Mouse (Mus musculus) ZHBTc4 (cell line): ENCODE measurements at regions not wholly inside any gene's neighbourhood (a gene's known extent, or its start where the extent isn't known, plus 50 kb on each side); places are given as distances from the start of the nearest gene placed in this dataset.

ENCODE experiments used
- DNase-seq: peaks from one replicate; pipeline ENCODE4 v3.0.0-alpha.2; 2011; ENCODE audit warnings: low read depth, low spot score

DNA sequence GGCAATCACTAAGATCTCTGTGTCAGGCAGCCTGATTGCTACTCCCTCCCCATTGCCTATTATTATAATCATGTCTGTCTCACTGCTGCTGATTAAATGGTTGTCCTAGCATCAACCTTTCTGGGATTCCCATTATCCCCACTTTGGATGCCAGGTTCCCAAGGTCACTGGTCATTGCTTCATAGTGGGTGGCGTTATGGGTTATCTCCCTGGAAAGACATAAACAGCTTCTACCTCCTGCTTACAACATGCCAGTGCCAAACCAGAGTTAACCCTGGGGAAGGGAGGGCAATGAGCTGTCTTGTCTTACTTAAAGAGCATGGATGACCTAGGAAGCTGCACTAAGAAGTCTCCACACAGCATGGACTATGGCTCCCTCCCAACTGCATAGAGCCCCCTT, 136.9 kb downstream of the Uaca start:
- no peak for DNase-seq

DNA sequence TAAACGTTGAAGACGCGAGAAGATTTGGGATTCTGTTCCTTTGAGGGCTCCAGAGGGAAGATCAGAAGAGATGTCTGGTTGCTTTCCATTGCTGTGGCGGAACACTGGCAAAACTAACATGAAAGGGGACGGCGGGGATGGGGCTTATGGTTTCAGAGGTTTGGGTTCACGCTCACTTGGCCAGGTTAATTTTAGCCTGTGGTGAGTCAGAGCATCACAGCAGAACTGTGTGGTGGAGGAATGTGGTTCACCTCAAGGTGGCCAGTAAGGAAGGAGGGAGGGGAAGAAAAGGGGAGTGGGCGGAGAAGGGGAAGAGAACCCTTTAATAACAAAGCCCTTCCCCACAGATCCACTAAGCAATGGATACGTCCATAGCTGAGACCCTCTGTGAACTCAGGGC, 142.6 kb downstream of the Uaca start:
- DNase-seq, result no peak

- DNase-seq, result peak; percentile 93
These were observed 145.8 kb downstream of the Uaca start for GRCm38 (mm10) chr9:60939858-60940804.

GRCm38 (mm10) chr9:60947363-60947762, 153.0 kb downstream of the Uaca start:
- no peak for DNase-seq

DNA sequence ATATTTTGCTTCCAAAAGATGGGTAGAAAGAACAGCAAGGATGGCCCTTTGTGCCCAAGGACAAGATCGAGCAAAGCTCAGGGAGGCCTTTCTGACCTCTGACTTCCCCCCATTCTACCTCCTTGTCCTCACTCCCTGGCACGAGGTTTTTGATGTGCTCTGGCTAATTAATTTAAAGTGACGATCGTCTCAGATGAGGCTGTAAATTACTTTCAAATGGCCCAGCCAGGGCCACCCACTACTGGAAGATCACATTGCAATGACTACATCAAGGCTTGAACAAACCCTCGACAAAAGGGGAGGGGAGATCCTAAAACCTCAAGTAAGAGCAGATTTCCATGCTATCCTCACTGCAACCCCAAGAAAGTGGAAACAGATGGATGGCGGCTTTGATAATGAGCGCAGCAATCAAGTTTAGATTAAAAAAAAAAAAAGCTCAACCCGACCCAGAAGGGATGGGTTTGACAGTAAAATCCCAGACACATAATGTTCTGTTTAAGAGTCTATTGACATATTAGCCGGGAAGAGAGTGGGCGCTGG, 154.3 kb downstream of the Uaca start:
- DNase-seq, result no peak

GRCm38 (mm10) chr9:60950161-60950560, 155.8 kb downstream of the Uaca start:
- DNase-seq, result no peak

DNA sequence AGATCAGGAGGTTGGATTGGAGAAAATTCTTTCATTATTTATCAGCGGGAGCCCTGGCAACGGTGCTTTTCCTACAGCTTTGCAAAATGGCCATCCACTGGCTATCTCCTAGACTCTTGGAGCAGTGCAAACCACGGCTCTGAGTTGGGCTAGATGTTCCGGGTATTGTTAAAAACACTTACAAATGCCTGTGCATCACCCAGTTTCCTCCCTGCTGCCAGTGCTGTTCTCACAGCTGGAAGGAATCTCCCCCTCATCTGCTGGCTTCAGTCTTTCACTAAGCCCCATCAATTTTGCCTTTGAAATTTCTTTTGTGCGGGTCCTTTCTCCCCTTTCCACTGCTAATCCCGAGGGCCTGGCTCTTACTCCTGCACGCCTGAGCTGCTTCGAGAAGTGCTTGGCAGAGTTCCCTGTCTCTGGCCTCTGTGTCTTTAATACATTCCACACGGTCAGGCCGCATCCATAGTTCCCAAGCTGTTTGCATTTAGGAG, 156.8 kb downstream of the Uaca start:
- no peak for DNase-seq

- peak; percentile 25 for DNase-seq
These were observed 163.1 kb downstream of the Uaca start for GRCm38 (mm10) chr9:60957438-60957837.

DNA sequence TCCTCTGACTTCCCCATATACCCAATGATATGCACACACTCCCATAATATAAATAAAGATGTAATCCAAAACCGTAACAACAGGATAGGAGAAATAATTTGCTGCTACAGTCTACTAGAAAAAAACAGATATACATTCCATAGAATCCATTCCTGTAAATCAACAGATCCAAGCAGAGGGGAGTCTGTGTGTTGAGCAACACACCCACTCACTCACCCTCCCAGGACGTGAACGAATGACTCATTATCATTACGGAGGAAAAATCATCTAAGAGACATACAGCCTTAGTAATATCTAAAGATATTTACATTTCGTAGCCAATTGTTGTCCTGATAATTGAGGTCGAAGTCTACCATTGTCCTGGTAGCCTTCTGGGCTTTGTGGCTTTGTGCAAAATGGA, 165.2 kb downstream of the Uaca start:
- no peak for DNase-seq

DNA sequence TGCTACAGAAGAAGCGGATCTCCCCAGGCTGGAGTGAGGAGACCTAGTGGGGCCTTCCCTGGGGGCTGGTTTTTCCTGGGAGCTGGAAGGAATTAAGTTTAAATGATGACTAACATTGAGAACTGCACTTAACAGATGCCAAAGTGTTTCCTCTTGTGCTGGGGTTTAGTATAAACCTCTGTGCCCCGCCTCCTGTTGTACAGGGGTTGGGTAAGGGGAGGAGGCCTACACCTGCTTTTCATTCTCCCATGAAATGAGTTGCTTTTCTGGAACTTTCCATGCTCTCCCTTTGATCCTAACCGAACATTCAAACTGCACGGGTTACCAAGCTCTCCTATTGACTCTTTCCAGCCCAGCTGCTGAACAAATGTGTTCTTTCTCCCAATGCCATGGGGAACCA, 167.7 kb downstream of the Uaca start:
- no peak for DNase-seq

GRCm38 (mm10) chr9:60965641-60966040, 171.3 kb downstream of the Uaca start:
- DNase-seq, result peak; percentile 68

GRCm38 (mm10) chr9:60968281-60969031, 174.1 kb downstream of the Uaca start:
- DNase-seq, result no peak

- DNase-seq, result peak; percentile 93
These were observed 178.0 kb downstream of the Uaca start for GRCm38 (mm10) chr9:60972201-60972910.

- DNase-seq, result no peak
These were observed 180.2 kb downstream of the Uaca start for GRCm38 (mm10) chr9:60974546-60974945.

- DNase-seq, result no peak
These were observed 188.2 kb downstream of the Uaca start for GRCm38 (mm10) chr9:60982383-60983085.

DNA sequence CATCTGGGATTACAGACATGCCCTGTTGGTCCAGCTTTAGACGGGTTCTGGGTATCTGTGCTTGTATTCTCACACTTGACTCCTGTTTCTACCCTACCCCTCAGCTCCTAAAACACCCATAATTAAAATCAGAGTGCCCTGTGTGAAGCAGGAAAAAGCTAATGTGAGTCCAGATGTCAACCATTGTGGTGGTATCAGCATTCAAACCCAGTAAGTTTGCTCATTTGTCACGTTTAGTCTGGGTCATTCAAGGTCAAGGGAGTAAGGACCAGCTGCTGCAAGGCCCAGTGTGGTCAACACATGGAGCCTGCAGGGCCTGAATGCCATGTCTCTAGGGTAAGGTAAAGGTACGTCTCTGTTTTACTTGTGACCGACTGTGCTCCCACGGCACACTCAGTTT, 188.9 kb downstream of the Uaca start:
- no peak for DNase-seq

- DNase-seq, result no peak
These were observed 193.8 kb downstream of the Uaca start for GRCm38 (mm10) chr9:60988113-60988512.

- DNase-seq, result peak; percentile 48
These were observed 195.5 kb downstream of the Uaca start for GRCm38 (mm10) chr9:60989670-60990391.

DNA sequence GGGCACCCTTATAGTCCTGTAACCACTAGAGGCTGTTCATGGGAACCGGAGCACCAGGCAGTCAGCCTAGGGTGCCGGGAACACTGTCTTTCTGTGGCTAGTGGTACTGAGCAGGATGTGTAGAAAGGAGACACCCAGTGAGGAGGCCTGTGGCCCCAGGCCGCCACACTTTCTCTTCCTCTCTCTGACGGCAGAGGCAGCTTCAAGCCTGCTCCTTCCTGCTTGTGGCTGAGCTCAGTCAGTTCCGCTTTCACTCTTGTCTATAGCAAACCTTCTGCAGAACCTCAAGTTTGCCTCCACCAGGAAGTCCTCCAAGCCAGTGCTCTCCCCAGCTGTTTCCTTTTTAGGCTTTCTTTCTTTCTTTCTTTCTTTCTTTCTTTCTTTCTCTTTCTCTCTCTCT, 197.2 kb downstream of the Uaca start:
- DNase-seq, result no peak

GRCm38 (mm10) chr9:60993661-60994060, 199.3 kb downstream of the Uaca start:
- DNase-seq, result no peak
